Mouse (Mus musculus) A20 (cell line): ENCODE results near the gene Prkaa1.

ENCODE experiments used
- DNase-seq: peaks from one replicate; pipeline ENCODE4 v3.0.0-alpha.2; 2011; ENCODE audit warnings: low read depth, low spot score

Gene Prkaa1

GRCm38 (mm10) chr15:5143361-5144020 lies at the start of gene Prkaa1:
TSS of gene Prkaa1 (plus strand) at chr15:5143861.
- peak; percentile 81 for DNase-seq

- DNase-seq = no peak
These were observed 47.9 kb upstream of the Prkaa1 start for GRCm38 (mm10) chr15:5095534-5096301.

GRCm38 (mm10) chr15:5097376-5097775 lies 46.3 kb upstream of the Prkaa1 start:
- DNase-seq = no peak

GRCm38 (mm10) chr15:5102312-5102711 lies 41.3 kb upstream of the Prkaa1 start:
- DNase-seq = no peak

GRCm38 (mm10) chr15:5105891-5106290 lies 37.8 kb upstream of the Prkaa1 start:
- DNase-seq = no peak

- peak; percentile 79 for DNase-seq
These were observed 37.4 kb upstream of the Prkaa1 start for GRCm38 (mm10) chr15:5106293-5106692.

GRCm38 (mm10) chr15:5107686-5108654 lies 35.7 kb upstream of the Prkaa1 start, which contains the start of gene Card6:
TSS of gene Card6 (minus strand) at chr15:5108539.
- DNase-seq = peak; percentile 76

- peak; percentile 51 for DNase-seq
These were observed 35.0 kb upstream of the Prkaa1 start for GRCm38 (mm10) chr15:5108655-5109040.

GRCm38 (mm10) chr15:5112651-5113050 lies 31.0 kb upstream of the Prkaa1 start:
- no peak for DNase-seq

- no peak for DNase-seq
These were observed 28.5 kb upstream of the Prkaa1 start for GRCm38 (mm10) chr15:5115173-5115572.

- peak; percentile 98 for DNase-seq
These were observed 27.2 kb upstream of the Prkaa1 start, which contains the start of gene Rpl37 for GRCm38 (mm10) chr15:5116270-5117030. TSS of gene Rpl37 (plus strand) at chr15:5116645.

GRCm38 (mm10) chr15:5117031-5117601 lies 26.5 kb upstream of the Prkaa1 start:
- peak; percentile 59 for DNase-seq

- DNase-seq = no peak
These were observed 25.0 kb upstream of the Prkaa1 start for GRCm38 (mm10) chr15:5118626-5119025.

GRCm38 (mm10) chr15:5119192-5119591 lies 24.5 kb upstream of the Prkaa1 start:
- DNase-seq = no peak

GRCm38 (mm10) chr15:5119707-5120106 lies 24.0 kb upstream of the Prkaa1 start:
- DNase-seq = no peak

GRCm38 (mm10) chr15:5121535-5122313 lies 21.9 kb upstream of the Prkaa1 start:
- no peak for DNase-seq

GRCm38 (mm10) chr15:5126456-5126855 lies 17.2 kb upstream of the Prkaa1 start:
- no peak for DNase-seq

GRCm38 (mm10) chr15:5127487-5127886 lies 16.2 kb upstream of the Prkaa1 start:
- DNase-seq = no peak

- DNase-seq = no peak
These were observed 15.3 kb upstream of the Prkaa1 start for GRCm38 (mm10) chr15:5128176-5128940.
